Mouse (Mus musculus) liver (tissue): ENCODE measurements around the gene Lpp.

Source experiments
- DNase-seq: peaks from one replicate; pipeline ENCODE4 v3.0.0-alpha.2; 2020; ENCODE audit warnings: mixed read lengths

Gene Lpp

DNA sequence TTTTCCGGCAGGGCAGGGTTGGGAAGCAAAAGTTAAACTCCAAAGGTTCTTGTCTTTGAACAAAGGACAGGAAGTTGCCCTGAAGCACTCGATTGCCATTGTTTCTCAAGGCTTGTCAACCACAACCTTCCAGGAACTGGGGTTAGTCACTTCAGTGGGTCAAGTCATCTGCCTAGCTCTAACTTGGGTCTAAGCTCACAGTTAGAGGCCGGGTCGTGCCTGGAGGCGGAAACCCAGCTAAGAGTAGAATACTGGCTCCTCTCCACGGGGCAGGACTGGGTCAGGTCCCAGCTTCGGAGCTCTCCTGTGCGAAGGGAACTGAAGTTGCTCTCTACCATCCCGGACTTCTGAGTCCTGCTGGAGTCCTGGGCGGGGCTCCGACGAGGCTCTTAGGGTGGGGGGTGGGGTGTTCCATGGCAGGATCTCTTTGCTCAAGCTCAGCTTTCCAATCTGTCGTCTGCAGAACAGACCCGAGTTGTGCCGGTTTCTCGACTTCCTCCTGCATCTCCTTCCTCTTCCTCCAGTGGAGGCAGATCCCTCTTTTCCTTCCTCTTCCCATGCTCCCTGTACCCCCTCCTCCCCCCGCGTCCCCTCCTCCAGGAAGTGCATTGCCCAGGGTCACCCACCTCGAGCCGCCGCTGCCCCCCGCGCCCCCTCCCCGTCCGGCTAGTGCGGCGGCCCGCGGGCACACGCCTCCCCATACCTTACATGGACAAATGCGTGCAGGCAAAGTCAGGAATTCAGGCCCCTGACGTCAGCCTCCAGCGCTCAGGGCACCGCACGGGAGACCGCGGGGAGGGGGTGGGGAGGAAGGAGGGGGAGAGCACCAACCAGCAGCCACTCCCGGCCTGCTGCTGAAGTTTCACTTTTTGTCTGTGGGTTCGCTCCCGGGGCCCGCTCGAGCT, at the start of gene Lpp:
TSS of gene Lpp (plus strand) at position 857 of the 905 bp plus-strand sequence.
- DNase-seq, result peak; percentile 76

DNA sequence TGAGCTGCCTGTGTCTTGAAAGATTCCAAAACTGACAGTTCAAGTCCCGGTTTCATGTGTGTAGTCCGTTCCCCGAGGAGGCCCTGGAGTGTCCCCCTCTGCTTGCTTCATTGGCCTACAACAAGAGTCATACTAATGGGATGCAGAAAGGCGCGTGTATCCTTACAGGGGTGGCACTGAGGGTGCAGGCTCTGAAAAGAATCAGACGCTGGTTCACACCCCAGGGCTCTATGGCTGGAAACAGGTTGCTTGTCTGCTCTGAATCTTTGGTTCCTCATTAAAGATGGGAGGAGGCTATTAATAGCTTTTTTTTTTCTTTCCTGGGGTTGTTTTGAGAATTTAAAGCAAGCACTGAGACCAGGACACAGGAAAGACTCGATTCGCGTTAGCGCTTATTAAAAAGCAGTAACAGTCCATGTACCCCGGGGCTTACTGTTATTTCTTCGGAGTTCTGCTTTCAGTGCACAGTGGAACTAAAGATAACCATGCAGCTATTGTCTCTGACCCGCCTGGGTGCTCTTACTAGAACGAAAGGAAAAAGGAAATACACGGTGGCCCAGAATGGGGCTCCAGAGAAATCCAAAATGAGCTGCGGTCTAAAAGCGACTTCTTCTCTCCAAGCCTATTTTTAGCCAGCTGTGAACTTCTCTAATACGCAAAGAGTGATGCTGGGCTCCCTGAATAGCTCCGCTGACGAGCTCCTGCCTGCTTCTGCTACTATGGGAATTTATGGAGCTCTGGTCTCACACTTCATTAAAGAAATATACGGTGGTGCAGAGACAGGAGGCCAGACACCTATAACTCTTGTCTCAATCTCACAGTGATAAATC, 45.5 kb upstream of the Lpp start:
- peak; percentile 9 for DNase-seq

DNA sequence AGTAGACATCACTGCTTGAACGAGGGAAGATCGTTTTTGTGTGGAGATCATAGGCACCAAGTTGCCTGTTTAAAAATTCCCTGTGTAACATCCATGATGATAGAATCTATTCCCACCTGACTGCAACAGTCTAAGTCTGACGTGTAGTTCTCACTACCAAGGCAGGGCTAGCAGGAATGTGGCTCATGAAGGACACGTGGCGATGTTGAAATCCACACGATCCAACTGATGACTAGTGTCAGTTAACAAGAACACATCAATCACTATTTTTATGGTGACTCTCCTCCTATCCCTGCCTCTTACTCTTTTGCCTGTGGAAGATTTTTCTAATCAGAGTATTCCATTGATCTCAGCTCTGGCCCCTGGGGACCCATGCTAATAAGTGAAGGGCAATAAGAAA, 43.0 kb upstream of the Lpp start:
- DNase-seq, result no peak

DNA sequence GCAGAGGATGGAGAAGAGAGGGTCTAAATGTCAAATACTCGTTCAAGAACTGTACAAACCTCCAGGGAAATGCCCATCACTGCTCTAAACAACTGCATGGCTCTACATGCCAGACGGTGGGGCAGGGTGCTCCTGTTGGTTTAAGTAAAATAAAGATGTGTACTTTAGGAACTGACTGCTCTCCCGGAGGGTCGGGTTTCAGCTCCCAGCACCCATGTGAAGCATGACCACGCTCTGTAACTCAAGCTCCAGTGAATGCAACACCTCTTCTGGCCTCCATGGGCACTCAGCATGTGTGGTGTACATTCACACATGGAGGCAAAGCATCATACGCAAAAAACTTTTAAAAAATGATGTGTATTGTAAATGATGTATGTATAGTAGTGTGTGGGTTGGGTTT, 42.6 kb upstream of the Lpp start:
- no peak for DNase-seq

GRCm38 (mm10) chr16:24351811-24352210, 41.5 kb upstream of the Lpp start:
- DNase-seq, result no peak

- DNase-seq, result no peak
Observed at GRCm38 (mm10) chr16:24353816-24354215, 39.5 kb upstream of the Lpp start.

- no peak for DNase-seq
Observed at GRCm38 (mm10) chr16:24361667-24362066, 31.6 kb upstream of the Lpp start.

DNA sequence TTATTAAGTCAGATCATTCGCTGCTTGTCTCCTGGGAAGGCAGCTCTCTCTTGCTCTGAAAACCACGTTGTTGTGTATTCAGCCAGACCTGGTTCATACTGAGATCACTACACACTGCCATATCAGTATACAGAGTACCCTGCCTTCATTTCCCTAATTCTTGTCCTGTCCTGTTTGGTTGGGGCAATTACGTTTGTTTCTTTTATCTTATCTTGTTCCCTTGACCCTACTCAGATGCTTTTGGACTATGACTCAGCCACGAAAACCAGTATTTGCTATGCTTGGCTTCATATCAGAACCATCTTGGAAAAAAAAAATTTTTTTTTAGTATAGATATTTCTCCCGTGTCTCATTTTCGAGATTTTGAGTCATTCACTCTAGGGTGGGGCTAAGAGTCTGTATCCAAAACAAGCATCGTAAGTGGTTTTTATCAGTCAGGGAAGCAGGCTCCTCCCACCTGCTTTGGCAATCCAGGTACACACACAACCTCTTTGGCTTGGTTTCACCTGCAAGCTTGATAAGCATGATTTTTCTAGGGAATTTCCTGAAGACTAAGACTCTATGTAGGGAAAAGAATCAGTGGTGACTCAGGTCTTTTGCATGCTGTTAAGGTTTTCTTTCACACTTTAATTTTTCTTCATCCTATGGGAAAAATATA, 29.1 kb upstream of the Lpp start:
- no peak for DNase-seq

DNA sequence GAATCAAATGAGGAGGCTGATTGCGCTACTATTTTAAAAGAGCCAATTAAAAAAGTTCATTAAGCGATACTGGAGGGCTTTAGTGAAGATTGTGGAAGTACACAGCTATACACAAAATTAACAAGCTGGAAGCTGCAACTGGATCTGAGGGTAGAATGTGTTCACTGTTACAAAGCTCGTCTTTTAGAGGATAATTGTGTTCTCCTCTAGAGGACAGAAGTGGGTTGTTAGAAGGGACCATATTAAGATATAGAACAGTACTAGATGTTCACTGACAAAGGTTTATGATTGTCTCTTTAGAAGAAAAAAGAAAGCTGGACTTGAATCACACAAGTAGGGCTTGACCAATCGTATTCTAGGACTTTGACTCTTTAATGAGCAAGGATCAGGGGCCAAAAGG, 27.4 kb upstream of the Lpp start:
- no peak for DNase-seq

DNA sequence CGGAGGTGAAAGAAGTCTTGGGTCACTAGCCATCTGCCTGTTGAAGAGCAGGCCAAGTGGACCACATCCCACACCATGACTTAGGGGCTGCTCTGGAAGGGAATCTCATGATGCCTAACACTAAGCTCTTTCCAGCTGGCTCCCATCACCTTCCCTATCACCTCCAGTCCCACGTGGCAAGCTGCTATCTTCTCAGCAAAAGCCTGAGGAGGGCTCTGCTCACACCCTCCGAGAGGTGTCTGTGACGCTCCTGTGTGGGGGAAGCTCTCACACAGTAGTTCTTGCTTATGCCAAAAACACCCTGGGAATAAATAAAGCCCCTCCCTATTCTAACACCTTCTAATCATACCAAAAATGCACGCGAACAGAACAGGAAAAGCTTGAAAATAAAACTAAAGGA, 26.2 kb upstream of the Lpp start:
- no peak for DNase-seq

DNA sequence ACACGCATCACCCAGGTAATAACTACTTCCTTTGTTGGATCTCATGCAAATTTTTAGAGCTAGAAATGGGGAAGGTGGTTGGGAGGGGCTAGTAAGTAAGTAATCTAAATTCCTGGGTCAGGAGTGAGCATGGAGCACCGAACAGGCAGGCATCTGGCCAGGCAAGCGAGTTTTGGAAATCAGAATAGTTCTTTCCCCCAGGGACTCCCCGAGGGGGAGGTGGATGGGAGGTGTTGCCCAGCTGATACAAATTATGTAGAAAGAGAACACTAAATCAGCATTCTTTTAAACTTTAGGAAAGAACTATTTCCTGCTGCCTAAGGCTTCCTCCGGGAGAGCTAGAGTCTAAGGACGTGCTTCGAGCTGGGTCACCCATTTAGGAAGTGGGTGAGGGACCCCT, 25.8 kb upstream of the Lpp start:
- no peak for DNase-seq

DNA sequence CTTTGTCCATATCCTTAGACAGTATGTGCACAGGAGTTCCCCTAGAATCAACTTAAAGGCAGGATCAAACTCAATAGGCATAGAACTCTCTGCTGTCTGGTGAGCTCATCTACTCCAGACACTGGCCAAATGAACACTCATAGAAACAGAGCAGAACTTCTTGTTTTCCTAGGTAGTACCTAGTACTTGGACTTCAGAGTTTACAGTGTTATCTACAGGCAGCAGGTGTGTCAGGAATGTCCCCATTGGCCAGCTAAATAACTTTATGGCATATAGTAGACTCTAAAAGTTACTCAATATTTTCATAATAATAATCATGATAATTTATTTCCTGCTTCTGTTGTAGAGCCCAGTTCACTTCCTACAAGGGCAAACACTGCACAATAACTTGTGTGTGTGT, 16.8 kb upstream of the Lpp start:
- DNase-seq, result no peak

DNA sequence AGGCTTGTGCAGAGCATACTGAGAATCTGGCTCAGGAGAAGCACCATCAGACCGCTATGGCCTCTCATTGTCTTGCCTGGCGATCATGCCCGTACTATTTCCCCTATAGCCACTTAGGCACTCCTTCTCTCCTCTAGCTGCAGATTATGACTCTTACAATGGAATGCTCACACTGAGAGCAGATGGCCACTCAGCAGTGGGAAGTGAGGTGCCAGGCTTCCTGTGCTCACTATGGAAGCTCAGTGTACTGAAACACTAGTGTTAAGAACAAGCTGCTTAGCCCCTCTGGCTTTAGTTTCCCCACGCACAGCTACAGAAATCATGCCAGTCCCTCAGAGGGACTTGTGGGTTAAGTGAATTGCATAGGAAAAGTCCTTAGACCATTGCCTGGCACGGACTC, 2.7 kb upstream of the Lpp start:
- DNase-seq, result no peak

- no peak for DNase-seq
Observed at GRCm38 (mm10) chr16:24391111-24391510, 2.2 kb upstream of the Lpp start.

DNA sequence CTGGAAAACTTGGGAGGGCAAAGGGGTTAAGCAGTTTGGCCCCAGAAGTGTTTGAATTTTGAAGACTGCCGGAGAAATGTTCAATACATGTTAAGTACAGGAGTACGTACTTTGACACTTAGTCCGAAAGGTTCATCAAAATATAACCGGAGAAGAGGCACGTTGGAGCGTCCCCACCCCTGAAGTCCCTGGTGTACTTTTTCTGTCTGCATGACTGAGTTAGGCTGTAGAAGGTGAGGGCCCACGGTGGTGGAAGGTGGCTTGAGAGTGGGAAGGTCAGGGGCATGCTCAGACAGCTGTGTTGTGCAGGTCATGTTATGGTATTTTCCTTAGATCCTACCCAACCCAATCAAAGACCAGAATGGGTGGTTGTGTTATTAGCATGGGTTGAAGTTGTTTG, 1.4 kb upstream of the Lpp start:
- DNase-seq, result no peak

DNA sequence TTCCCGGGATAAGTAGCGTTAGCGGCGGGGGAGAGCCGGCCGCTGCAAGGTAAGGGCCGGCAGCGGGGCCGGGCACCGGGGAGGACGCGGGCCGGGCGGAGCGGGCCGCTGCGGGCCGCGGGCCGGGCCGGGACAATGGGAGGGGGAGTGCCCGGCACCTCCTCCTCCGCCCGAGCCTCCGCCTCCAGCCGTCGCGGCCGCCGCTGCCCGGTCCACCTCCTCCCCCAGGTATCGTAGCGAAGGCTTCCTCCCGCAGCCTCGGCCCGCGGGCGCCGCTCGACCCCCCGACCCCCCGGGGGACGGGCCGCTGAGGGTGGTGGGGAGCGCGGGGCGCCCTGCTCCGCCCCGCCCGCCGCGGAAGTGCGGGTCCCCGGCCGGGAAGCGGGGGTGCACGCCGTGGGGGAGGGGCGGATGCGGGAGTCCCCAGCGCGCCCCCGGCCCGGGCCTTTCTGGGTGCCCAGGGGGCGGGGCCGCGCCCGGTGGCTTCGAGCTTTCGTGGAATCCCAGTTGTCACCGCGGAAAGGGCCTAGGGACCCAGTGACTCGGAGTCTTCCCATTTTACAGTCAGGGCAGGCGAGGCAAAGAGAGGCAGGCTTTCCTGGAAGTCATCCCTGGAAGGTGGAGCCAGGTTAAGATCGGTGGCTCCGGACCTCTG, 376 bp downstream of the Lpp start:
- DNase-seq, result peak; percentile 48

DNA sequence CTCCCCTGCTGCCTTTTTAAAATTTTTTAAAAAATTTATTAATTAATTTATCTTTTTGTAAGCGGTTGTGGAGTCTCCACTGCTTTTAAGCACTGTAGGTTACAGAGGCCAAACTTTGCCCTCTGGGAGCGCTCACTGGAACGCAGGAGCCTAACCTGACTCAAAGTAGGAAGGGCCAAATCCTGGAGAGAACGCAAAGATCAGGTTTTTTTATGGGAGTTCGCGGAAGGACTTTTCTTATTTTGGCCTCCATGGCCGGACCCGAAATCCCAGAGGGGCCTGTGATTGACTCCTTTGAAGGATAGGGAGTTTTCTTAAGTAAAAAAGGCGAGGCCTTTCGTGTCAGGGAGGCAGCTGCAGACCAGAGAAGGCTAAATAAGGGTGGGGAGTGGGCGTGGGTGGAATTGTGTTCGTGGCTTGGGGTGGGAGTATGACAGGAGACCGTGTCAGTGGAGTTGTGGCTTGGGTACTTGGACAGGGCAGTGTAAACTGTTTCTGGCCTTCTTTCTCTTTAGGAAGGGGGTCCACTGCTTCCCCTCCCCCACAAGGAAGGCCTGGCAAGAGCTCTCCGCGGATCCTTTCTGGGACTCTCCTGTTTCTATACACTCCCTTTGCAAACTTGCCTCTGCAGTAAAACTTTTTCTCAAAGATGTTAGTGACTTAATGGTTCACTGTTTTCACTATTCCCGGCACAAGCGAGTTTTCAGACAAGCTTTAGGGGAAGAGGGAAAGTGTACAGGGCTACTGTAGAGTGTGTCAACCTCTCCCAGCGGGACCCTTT, 1.1 kb downstream of the Lpp start:
- DNase-seq, result peak; percentile 17

DNA sequence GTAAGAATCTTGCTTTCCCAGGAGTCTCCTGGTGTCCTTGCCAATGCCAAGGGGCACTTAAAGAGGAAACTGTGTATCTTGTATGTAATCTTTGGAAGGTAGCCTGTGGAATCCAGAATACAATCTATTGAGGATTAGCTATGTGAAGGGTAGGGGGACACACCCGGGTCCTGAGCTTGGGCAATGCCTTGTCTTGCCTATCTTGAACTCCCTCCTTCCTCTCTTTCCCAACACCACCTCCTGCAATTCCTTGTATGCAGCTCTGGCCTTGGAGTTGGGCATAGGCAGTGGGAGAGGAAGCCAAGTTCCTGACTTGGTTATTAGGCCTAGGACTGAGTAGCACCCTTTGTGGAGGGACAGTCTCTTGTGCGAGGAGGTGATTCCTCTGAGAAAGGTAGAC, 1.8 kb downstream of the Lpp start:
- no peak for DNase-seq

DNA sequence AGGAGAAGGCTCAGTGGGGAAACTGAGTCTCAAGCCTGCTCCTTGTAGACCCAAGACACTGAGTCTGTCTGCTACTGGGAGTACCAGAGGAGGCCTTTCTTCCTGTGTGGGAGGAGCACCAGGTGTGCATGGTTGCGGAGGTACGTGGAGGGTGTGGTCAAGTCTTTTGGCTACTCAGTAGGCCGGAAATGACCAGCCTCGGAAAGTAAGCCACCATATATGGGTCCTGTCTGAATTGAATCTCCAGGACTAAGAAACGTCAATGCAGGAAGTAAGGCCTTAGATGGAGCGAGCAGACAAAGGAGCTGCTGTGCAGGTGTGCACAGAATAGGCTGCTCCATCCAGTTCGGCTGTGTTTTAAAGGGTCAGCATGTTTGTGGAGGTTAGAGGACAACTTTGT, 3.2 kb downstream of the Lpp start:
- DNase-seq, result no peak

GRCm38 (mm10) chr16:24398476-24398875, 5.2 kb downstream of the Lpp start:
- no peak for DNase-seq

DNA sequence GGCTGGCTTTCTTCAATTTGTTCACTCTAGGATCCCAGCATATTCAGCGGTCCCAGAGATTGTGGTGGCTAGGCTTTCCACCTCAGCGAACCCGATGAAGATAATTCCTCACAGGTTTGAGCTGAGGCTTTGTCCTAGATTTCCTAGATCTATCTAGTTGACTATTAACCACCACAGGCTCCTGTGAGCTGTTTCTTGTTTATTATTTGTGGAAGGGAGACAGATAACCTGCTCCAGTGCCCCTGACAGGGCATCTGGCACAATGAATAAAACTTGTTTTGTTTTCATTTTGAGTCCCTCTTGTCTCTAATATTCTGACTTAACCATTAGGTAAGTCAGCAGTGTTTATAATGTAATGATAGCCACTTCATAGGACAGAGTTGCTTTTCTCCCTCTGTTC, 5.6 kb downstream of the Lpp start:
- DNase-seq, result no peak

GRCm38 (mm10) chr16:24399524-24399923, 6.2 kb downstream of the Lpp start:
- DNase-seq, result no peak
